Mouse (Mus musculus) CH12.LX (cell line): Measurements from ENCODE around the gene Pax5.

Source experiments
- CTCF ChIP-seq, 2 experiments: IDR thresholded peaks in 1 of 2; conservative IDR thresholded peaks in 1 of 2; 2 replicates each; pipeline ENCODE4 v1.5.1; 2011 to 2012; ENCODE audit warnings: low read depth in 2 of 2, low read length in 2 of 2, improper control_type of control experiment in 1 of 2, inconsistent platforms in 1 of 2, mild to moderate bottlenecking in 1 of 2, moderate library complexity in 1 of 2
- POLR2A ChIP-seq: IDR thresholded peaks from 2 replicates; pipeline ENCODE4 v1.6.1; 2011; ENCODE audit warnings: low read depth, mild to moderate bottlenecking, improper control_type of control experiment, low read length
- ZMIZ1 ChIP-seq: IDR thresholded peaks from 2 replicates; pipeline ENCODE4 v1.6.1; 2012; ENCODE audit warnings: low read depth, mild to moderate bottlenecking, inconsistent platforms, low read length, improper control_type of control experiment
- ZNF384 ChIP-seq: IDR thresholded peaks from 2 replicates; pipeline ENCODE4 v1.6.1; 2012; ENCODE audit warnings: low read depth, low read length, improper control_type of control experiment, inconsistent platforms

DNA sequence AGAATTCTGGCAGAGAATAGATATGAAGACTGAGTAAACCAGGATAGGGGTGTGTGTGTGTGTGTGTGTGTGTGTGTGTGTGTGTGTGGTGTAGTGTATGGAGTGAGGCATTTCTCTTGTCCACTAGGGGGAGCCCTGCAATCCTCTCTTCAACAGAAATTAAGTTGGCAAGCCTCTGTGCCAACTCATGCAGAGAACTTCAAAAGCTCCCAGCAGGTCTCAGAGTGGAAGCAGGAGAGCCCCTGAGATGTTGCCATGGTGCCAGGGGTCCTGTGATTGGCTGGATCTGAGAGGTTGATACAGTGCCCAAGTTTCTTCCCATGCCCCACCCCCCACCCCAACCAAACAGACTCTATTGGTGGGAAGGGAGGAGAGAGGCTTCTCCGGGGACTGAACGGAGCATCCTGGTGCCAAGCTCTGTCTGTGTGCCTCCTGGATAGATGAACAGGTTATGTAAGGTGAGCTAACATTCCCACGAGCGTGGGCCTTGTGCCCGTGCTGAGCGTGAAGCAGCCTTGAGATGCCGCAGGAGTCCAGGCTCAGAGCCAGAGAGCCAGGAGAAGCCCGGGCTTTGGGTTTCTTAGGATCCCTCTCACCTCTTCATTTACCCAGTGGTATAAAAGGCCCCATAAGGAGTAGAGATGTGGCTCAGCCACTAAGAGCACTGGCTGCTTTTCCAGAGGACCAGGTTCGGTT, 153.6 kb downstream of the Pax5 start:
- TF ChIP-seq POLR2A: no peak
- TF ChIP-seq CTCF (conservative IDR thresholded peaks at IDR 0.05 in 1 of 2, IDR thresholded peaks at IDR 0.05 in 1 of 2; ENCODE audit: low read depth in 2 of 2, low read length in 2 of 2): peak in 1 of 2 experiments; percentile 28; a peak in 1 of 4 replicates
- TF ChIP-seq ZNF384: no peak
- TF ChIP-seq ZMIZ1: no peak
